In genomic region chr11:46439005-46439543, GRCm38 (mm10) we compare ENCODE assay signal across 18 mouse cellular contexts. TPM values are rescaled to one million over a fixed set of nuclear protein-coding genes. Genes with fewer than 3 reads are reported as not detected.
"Had no signal": no experiment of that assay in that cellular context is flagged by ENCODE, and none has a peak within 500 bp of the region (broad histone marks: within the 10 kb centered on the region; RNA-seq: fewer than 3 reads in every experiment).

No protein-coding gene starts in this region.

- H3K4me3 ChIP-seq: kidney, embryonic 15.5 days; left cerebral cortex, adult 2 months; limb, embryonic 10.5 days; midbrain, embryonic 12.5 days; stomach, embryonic 15.5 days had no signal

- H3K9me3 ChIP-seq: kidney, embryonic 15.5 days; limb, embryonic 10.5 days; midbrain, embryonic 12.5 days; stomach, embryonic 15.5 days had no signal

- DNase-seq: kidney, adult 18-20 months; kidney, postnatal 14 days; lung, adult 2 months; lung, postnatal 36 days; right cerebral cortex, postnatal 14 days; thymus, postnatal 36 days had no signal

- H3K27me3 ChIP-seq: kidney, embryonic 15.5 days; midbrain, embryonic 12.5 days; stomach, embryonic 15.5 days had no signal

- ATAC-seq: lung, postnatal 0 days had no signal

- H3K9ac ChIP-seq: kidney, embryonic 15.5 days; midbrain, embryonic 12.5 days; stomach, embryonic 15.5 days had no signal

- H3K4me2 ChIP-seq: kidney, embryonic 15.5 days; midbrain, embryonic 12.5 days; stomach, embryonic 15.5 days had no signal

- H3K27ac ChIP-seq: kidney, embryonic 15.5 days; left cerebral cortex, adult 2 months; limb, embryonic 10.5 days; midbrain, embryonic 12.5 days; stomach, embryonic 15.5 days had no signal

RNA-seq across cellular contexts. Expression of gene Fam71b, which starts 42.7 kb away (rescaled TPM):
- total RNA-seq: layer of hippocampus, postnatal 25 days; left cerebral cortex, adult 2 months; left cerebral cortex, postnatal 14 days; megakaryocyte progenitor cell, adult 5-6 weeks; midbrain, postnatal 0 days had no signal
- polyA plus RNA-seq: kidney, embryonic 15.5 days; limb, embryonic 10.5 days; limb, embryonic 14.5 days; lung, postnatal 0 days; midbrain, embryonic 12.5 days; midbrain, postnatal 0 days; neural tube, embryonic 14.5 days; stomach, embryonic 15.5 days had no signal

RNA-seq across cellular contexts. Expression of gene Itk, which starts 49.8 kb away (rescaled TPM):
- polyA plus RNA-seq: limb, embryonic 10.5 days; neural tube, embryonic 14.5 days had no signal
